Mouse (Mus musculus) olfactory bulb, adult 2 months (tissue): ENCODE results near the gene Stk38. TPM values are rescaled to one million over a fixed set of nuclear protein-coding genes. Genes with fewer than 3 reads are reported as not detected.

Experiments used
- H3K27ac ChIP-seq: fragments of 200-500 bp; 2 replicates; pipeline ENCODE4 v1.5.1; 2012; ENCODE audit warnings: low read depth, low read length; ENCODE audit not compliant: insufficient read depth
- H3K4me1 ChIP-seq: fragments of 200-500 bp; 2 replicates; pipeline ENCODE4 v1.6.1; 2012; ENCODE audit warnings: low read length; ENCODE audit not compliant: control insufficient read depth, insufficient read depth
- H3K4me3 ChIP-seq: fragments of 200-500 bp; 2 replicates; pipeline ENCODE4 v1.5.1; 2012; ENCODE audit warnings: mild to moderate bottlenecking, low read depth, low read length, moderate library complexity; ENCODE audit not compliant: insufficient read depth
- CTCF ChIP-seq: fragments of 200-500 bp; IDR thresholded peaks from 2 replicates; pipeline ENCODE4 v1.5.1; 2012; ENCODE audit warnings: low read depth, mild to moderate bottlenecking, low read length, moderate library complexity; ENCODE audit not compliant: insufficient read depth
- POLR2A ChIP-seq: fragments of 200-500 bp; IDR thresholded peaks from 2 replicates; pipeline ENCODE4 v1.6.1; 2012; ENCODE audit warnings: mild to moderate bottlenecking, low read depth, low read length, moderate library complexity; ENCODE audit not compliant: insufficient read depth
- WGBS: fragments of 180-500 bp; shearing (Covaris S2); methylation state at CpG from one replicate; pipeline ENCODE4 v1.1.7; 2018; 5-methylcytosine and 5-hydroxymethylcytosine counted together
- polyA plus RNA-seq: library from polyadenylated mRNA; stranded (reverse); fragments of >200 nt; gene quantifications from 2 replicates; pipeline ENCODE4 v1.2.4, GENCODE M21; 2012; ENCODE audit warnings: low replicate concordance; ENCODE audit not compliant: missing spikeins, insufficient read depth, insufficient read length

The Stk38 gene
- polyA plus RNA-seq, 1 experiment: 164 TPM

- Histone ChIP-seq H3K4me3 (no peak overlapping the region), H3K27ac (no peak overlapping the region), H3K4me1 (no peaks in the 10 kb centered on the region)
- WGBS: 95% methylated on average over 1 of the region's 1 CpGs
- TF ChIP-seq CTCF (no peak), POLR2A (no peak)
Observed at GRCm38 (mm10) chr17:28984724-28985420, 22.9 kb downstream of the Stk38 start.

GRCm38 (mm10) chr17:28982591-28982990, 25.2 kb downstream of the Stk38 start:
- H3K27ac ChIP-seq: no peak overlapping the region
- TF ChIP-seq CTCF (no peak), POLR2A (no peak)
- 53% methylated on average over 4 of the region's 4 CpGs for WGBS
- H3K4me3 ChIP-seq: no peak overlapping the region
- H3K4me1 ChIP-seq: no peaks in the 10 kb centered on the region

GRCm38 (mm10) chr17:28981081-28981480, 26.7 kb downstream of the Stk38 start:
- no peak for TF ChIP-seq CTCF
- TF ChIP-seq POLR2A: no peak

GRCm38 (mm10) chr17:28979091-28979490, 28.7 kb downstream of the Stk38 start:
- Histone ChIP-seq H3K27ac (no peak overlapping the region), H3K4me3 (no peak overlapping the region), H3K4me1 (no peaks in the 10 kb centered on the region)
- WGBS: 93% methylated on average over 4 of the region's 4 CpGs
- no peak for TF ChIP-seq CTCF
- TF ChIP-seq POLR2A: no peak

More at GRCm38 (mm10) chr17:28981081-28981480, 26.7 kb downstream of the Stk38 start:
- Histone ChIP-seq H3K4me3 (no peak overlapping the region), H3K27ac (no peak overlapping the region), H3K4me1 (no peaks in the 10 kb centered on the region)
- 41% methylated on average over 4 of the region's 4 CpGs for WGBS

GRCm38 (mm10) chr17:28970122-28970521, 37.7 kb downstream of the Stk38 start:
- TF ChIP-seq POLR2A (no peak), CTCF (no peak)
- Histone ChIP-seq H3K4me3 (no peak overlapping the region), H3K27ac (no peak overlapping the region), H3K4me1 (no peaks in the 10 kb centered on the region)

GRCm38 (mm10) chr17:28967021-28967610, 40.7 kb downstream of the Stk38 start:
- 73% methylated on average over 11 of the region's 11 CpGs for WGBS
- Histone ChIP-seq H3K27ac (no peak overlapping the region), H3K4me3 (no peak overlapping the region), H3K4me1 (no peaks in the 10 kb centered on the region)
- TF ChIP-seq CTCF (no peak), POLR2A (no peak)

GRCm38 (mm10) chr17:28961596-28961995, 46.2 kb downstream of the Stk38 start:
- no peaks in the 10 kb centered on the region for H3K4me1 ChIP-seq
- no peak for TF ChIP-seq CTCF
- TF ChIP-seq POLR2A: no peak
- WGBS: 95% methylated on average over 10 of the region's 10 CpGs
- H3K4me3 ChIP-seq: no peak overlapping the region
- no peak overlapping the region for H3K27ac ChIP-seq

- no peak for TF ChIP-seq POLR2A
- TF ChIP-seq CTCF: no peak
- 70% methylated on average over 10 of the region's 10 CpGs for WGBS
- Histone ChIP-seq H3K4me3 (no peak overlapping the region), H3K27ac (no peak overlapping the region), H3K4me1 (no peaks in the 10 kb centered on the region)
Observed at GRCm38 (mm10) chr17:28960597-28960996, 47.2 kb downstream of the Stk38 start.

GRCm38 (mm10) chr17:28954416-28954815, 53.4 kb downstream of the Stk38 start:
- H3K4me1 ChIP-seq: peaks cover 4% of the 10 kb centered on the region; the same call in 1 of the 2 replicates
- no peak for TF ChIP-seq POLR2A
- H3K27ac ChIP-seq: no peak overlapping the region
- 95% methylated on average over 9 of the region's 9 CpGs for WGBS
- H3K4me3 ChIP-seq: no peak overlapping the region
